Comparison of ENCODE assay signal across 20 mouse cellular contexts in genomic region chr5:113301841-113302240, GRCm38 (mm10). TPM values are rescaled to one million over a fixed set of nuclear protein-coding genes. Genes with fewer than 3 reads are reported as not detected.
DNase-seq lines count a peak whose midpoint lies in the region; ATAC-seq lines count a peak whose summit lies in the region.
"Had no signal": no experiment of that assay in that cellular context is flagged by ENCODE, and none has a peak within 500 bp of the region (broad histone marks: within the 10 kb centered on the region; RNA-seq: fewer than 3 reads in every experiment).

No protein-coding gene starts in this region.

- H3K4me1 ChIP-seq in kidney, embryonic 14.5 days (ENCODE audit: control insufficient read depth, insufficient read depth, low read length), result peaks cover 4% of the 10 kb centered on the region
- H3K4me1 ChIP-seq in embryonic facial prominence, embryonic 11.5 days (ENCODE audit: control insufficient read depth, insufficient read depth, low read length), result no peaks in the 10 kb centered on the region; the same call in 1 of the 2 replicates
- H3K4me1 ChIP-seq: liver, embryonic 12.5 days had no signal

- no peak for ATAC-seq in kidney, embryonic 14.5 days (ENCODE audit: low FRiP score, low TSS enrichment)
- ATAC-seq in embryonic facial prominence, embryonic 11.5 days (replicated peaks; ENCODE audit: insufficient number of reproducible peaks, low FRiP score, low TSS enrichment, low read depth), result no peak
- ATAC-seq: forebrain, postnatal 0 days; inflammation-experienced regulatory T-cells, adult 6 months; liver, embryonic 12.5 days; midbrain, embryonic 15.5 days had no signal

- no peak overlapping the region for H3K4me3 ChIP-seq in kidney, embryonic 14.5 days (ENCODE audit: low read length)
- no peak overlapping the region for H3K4me3 ChIP-seq in embryonic facial prominence, embryonic 11.5 days (ENCODE audit: low read depth, low read length)
- H3K4me3 ChIP-seq: limb, embryonic 10.5 days; liver, embryonic 12.5 days; lung, embryonic 15.5 days; midbrain, embryonic 15.5 days; neural tube, embryonic 12.5 days had no signal

- H3K4me2 ChIP-seq in kidney, embryonic 14.5 days (replicated peaks; ENCODE audit: low read depth, low read length), result no peak overlapping the region
- no peak overlapping the region for H3K4me2 ChIP-seq in embryonic facial prominence, embryonic 11.5 days (ENCODE audit: low read depth, low read length)
- H3K4me2 ChIP-seq: liver, embryonic 12.5 days; lung, embryonic 15.5 days; midbrain, embryonic 15.5 days; neural tube, embryonic 12.5 days had no signal

- no peaks in the 10 kb centered on the region for H3K36me3 ChIP-seq in kidney, embryonic 14.5 days (ENCODE audit: control insufficient read depth, insufficient read depth, low read length)
- no peaks in the 10 kb centered on the region for H3K36me3 ChIP-seq in embryonic facial prominence, embryonic 11.5 days (replicated peaks; ENCODE audit: control insufficient read depth, insufficient read depth, low read depth, low read length)
- H3K36me3 ChIP-seq: limb, embryonic 10.5 days; liver, embryonic 12.5 days; lung, embryonic 15.5 days; midbrain, embryonic 15.5 days; neural tube, embryonic 12.5 days had no signal

- no peak overlapping the region for H3K9ac ChIP-seq in kidney, embryonic 14.5 days (ENCODE audit: low read depth, low read length)
- no peak overlapping the region for H3K9ac ChIP-seq in embryonic facial prominence, embryonic 11.5 days (replicated peaks; ENCODE audit: low read length)
- H3K9ac ChIP-seq: forebrain, postnatal 0 days; liver, embryonic 12.5 days; lung, embryonic 15.5 days; midbrain, embryonic 15.5 days; neural tube, embryonic 12.5 days had no signal

- H3K9me3 ChIP-seq in kidney, embryonic 14.5 days (ENCODE audit: control insufficient read depth, low read length), result no peaks in the 10 kb centered on the region
- H3K9me3 ChIP-seq in embryonic facial prominence, embryonic 11.5 days (replicated peaks; ENCODE audit: control insufficient read depth, low read length), result no peaks in the 10 kb centered on the region
- H3K9me3 ChIP-seq: limb, embryonic 10.5 days; liver, embryonic 12.5 days; lung, embryonic 15.5 days; midbrain, embryonic 15.5 days; neural tube, embryonic 12.5 days had no signal

- peaks cover 4% of the 10 kb centered on the region for H3K27me3 ChIP-seq in kidney, embryonic 14.5 days (ENCODE audit: control insufficient read depth, insufficient read depth, low read length)
- no peaks in the 10 kb centered on the region for H3K27me3 ChIP-seq in embryonic facial prominence, embryonic 11.5 days (ENCODE audit: control insufficient read depth, insufficient read depth, low read length)
- H3K27me3 ChIP-seq: lung, embryonic 15.5 days; midbrain, embryonic 15.5 days had no signal

- DNase-seq in embryo, embryonic 10 days (ENCODE audit: low spot score), result peak; percentile 68
- DNase-seq in embryo, embryonic 9.5 days (ENCODE audit: extremely low spot score), result no peak
- peak; percentile 52 to 64 for DNase-seq in kidney, postnatal 4 days
- peak; percentile 85 for DNase-seq in R1 (ENCODE audit: low read depth, low spot score)
- peak; percentile 36 for DNase-seq in embryonic facial prominence, embryonic 11.5 days (ENCODE audit: low spot score)
- DNase-seq in left cerebral cortex, adult 11 months (ENCODE audit: low spot score), result no peak
- DNase-seq: forebrain, postnatal 0 days; heart, postnatal 10 days; kidney, postnatal 36 days; layer of hippocampus, postnatal 36 days; right cerebral cortex, postnatal 4 days; thymus, adult 18-20 months had no signal

- 23% methylated on average over 13 of the region's 13 CpGs for WGBS in kidney, embryonic 14.5 days
- WGBS in embryonic facial prominence, embryonic 11.5 days, result 13% methylated on average over 13 of the region's 13 CpGs

- no peak overlapping the region for H3K27ac ChIP-seq in kidney, embryonic 14.5 days (ENCODE audit: low read depth, low read length)
- no peak overlapping the region for H3K27ac ChIP-seq in embryonic facial prominence, embryonic 11.5 days (replicated peaks; ENCODE audit: low read depth, low read length)
- H3K27ac ChIP-seq: limb, embryonic 10.5 days; liver, embryonic 12.5 days; lung, embryonic 15.5 days; midbrain, embryonic 15.5 days; neural tube, embryonic 12.5 days had no signal

RNA-seq across cellular contexts. Expression of gene Sgsm1, which starts 8.7 kb away (rescaled TPM):
- 3.9 and 5.0 TPM in 2 replicates for polyA plus RNA-seq in kidney, embryonic 14.5 days (2014; fragmentation: Nextera tagmentation; extraction: Ambion mirVana)
- polyA plus RNA-seq in embryonic facial prominence, embryonic 11.5 days (2014; fragmentation: Nextera tagmentation; extraction: Ambion mirVana), result 6.8 and 7.4 TPM in 2 replicates
- polyA plus RNA-seq: inflammation-experienced regulatory T-cells, adult 6 months had no signal

RNA-seq across cellular contexts. Expression of gene Aym1, which starts 55.3 kb away (rescaled TPM):
- not detected in 2 replicates for polyA plus RNA-seq in kidney, embryonic 14.5 days (2014; fragmentation: Nextera tagmentation; extraction: Ambion mirVana)
- not detected in 2 replicates for polyA plus RNA-seq in embryonic facial prominence, embryonic 11.5 days (2014; fragmentation: Nextera tagmentation; extraction: Ambion mirVana)
- polyA plus RNA-seq: forebrain, postnatal 0 days; inflammation-experienced regulatory T-cells, adult 6 months; limb, embryonic 10.5 days; liver, embryonic 12.5 days; lung, embryonic 15.5 days; midbrain, embryonic 15.5 days; neural tube, embryonic 12.5 days; urinary bladder, adult 2 months had no signal

Comparison
In these comparisons a context has a peak if more than half of its experiments do, and no peak if none do; other contexts are left out.
1. DNase-seq: peak in embryo, embryonic 10 days (single experiment), kidney, postnatal 4 days (2 of 2), R1 (single experiment) and embryonic facial prominence, embryonic 11.5 days (single experiment); none in embryo, embryonic 9.5 days (single experiment) and left cerebral cortex, adult 11 months (single experiment).